Mouse (Mus musculus) stomach, embryonic 16.5 days (tissue): Measurements from ENCODE around the gene Cnot9. TPM values are rescaled to one million over a fixed set of nuclear protein-coding genes. Genes with fewer than 3 reads are reported as not detected.

Experiments
- polyA plus RNA-seq: library from polyadenylated mRNA; unstranded; fragments of >200 nt; fragmentation: Nextera tagmentation; extraction: Ambion mirVana; gene quantifications from 2 replicates; pipeline ENCODE4 v1.2.1, GENCODE M21; 2015

The Cnot9 gene
- polyA plus RNA-seq, 1 experiment from 2014 or later: 46.3 TPM

Other genes with a start within 250 kb of the Cnot9 start
- gene Gpbar1, start 227.5 kb upstream of the Cnot9 start, polyA plus RNA-seq: 1.0 and 1.2 TPM in 2 replicates
- gene Aamp, start 221.3 kb upstream of the Cnot9 start, polyA plus RNA-seq: 227 and 252 TPM in 2 replicates
- gene Pnkd, start 221.1 kb upstream of the Cnot9 start, polyA plus RNA-seq: 108 and 119 TPM in 2 replicates
- gene Tmbim1, start 200.4 kb upstream of the Cnot9 start, polyA plus RNA-seq: 105 and 150 TPM in 2 replicates
- gene Catip, start 143.9 kb upstream of the Cnot9 start, polyA plus RNA-seq: 0.66 and 0.77 TPM in 2 replicates
- 7.7 and 8.7 TPM in 2 replicates for gene Slc11a1, start 130.9 kb upstream of the Cnot9 start, polyA plus RNA-seq
- gene Ctdsp1, start 114.5 kb upstream of the Cnot9 start, polyA plus RNA-seq: 77.9 and 88.9 TPM in 2 replicates
- 29.1 and 29.8 TPM in 2 replicates for gene Vil1, start 96.7 kb upstream of the Cnot9 start, polyA plus RNA-seq
- 0.25 and 0.93 TPM in 2 replicates for gene Plcd4, start 36.8 kb downstream of the Cnot9 start, polyA plus RNA-seq
- 26.4 and 27.0 TPM in 2 replicates for gene Usp37, start 38.2 kb downstream of the Cnot9 start, polyA plus RNA-seq
- 5.0 and 5.3 TPM in 2 replicates for gene Zfp142, start 82.2 kb downstream of the Cnot9 start, polyA plus RNA-seq
- gene Bcs1l, start 82.2 kb downstream of the Cnot9 start, polyA plus RNA-seq: 17.0 and 17.2 TPM in 2 replicates
- 32.1 and 33.2 TPM in 2 replicates for gene Rnf25, start 95.3 kb downstream of the Cnot9 start, polyA plus RNA-seq
- gene Stk36, start 95.4 kb downstream of the Cnot9 start, polyA plus RNA-seq: 5.2 and 5.4 TPM in 2 replicates
- gene Ttll4, start 155.7 kb downstream of the Cnot9 start, polyA plus RNA-seq: 11.4 and 14.4 TPM in 2 replicates
- 10.4 and 11.3 TPM in 2 replicates for gene Cyp27a1, start 207.5 kb downstream of the Cnot9 start, polyA plus RNA-seq
- gene Prkag3, start 243.2 kb downstream of the Cnot9 start, polyA plus RNA-seq: 0.31 and 1.8 TPM in 2 replicates